Mouse (Mus musculus) heart, embryonic 14.5 days (tissue): ENCODE measurements around the gene Rxra. TPM values are rescaled to one million over a fixed set of nuclear protein-coding genes. Genes with fewer than 3 reads are reported as not detected.

Source experiments
- ATAC-seq: fragments of 200-750 bp; cut with Nextera tagmentation; 2 replicates; pipeline ENCODE4 v1.8.0; 2017; ENCODE audit warnings: low read depth, moderate TSS enrichment; ENCODE audit not compliant: insufficient number of reproducible peaks, insufficient read depth, low FRiP score
- H3K27ac ChIP-seq, 2 experiments: fragments of 200-500 bp in 1 of 2; fragments of 300-500 bp in 1 of 2; sonication (generic) in 1 of 2; replicated peaks in 1 of 2; 2 replicates each; pipeline ENCODE4 v1.5.1; 2012 to 2014; ENCODE audit warnings: low read depth in 2 of 2, low read length in 2 of 2, control low read depth in 1 of 2, mild to moderate bottlenecking in 1 of 2, mixed read lengths in 1 of 2; ENCODE audit not compliant: control insufficient read depth in 1 of 2, insufficient read depth in 1 of 2
- H3K27me3 ChIP-seq: fragments of 300-500 bp; sonication (generic); 2 replicates; pipeline ENCODE4 v1.6.1; 2014; ENCODE audit warnings: mild to moderate bottlenecking, low read length, control low read depth; ENCODE audit not compliant: control insufficient read depth, insufficient read depth
- H3K36me3 ChIP-seq: fragments of 300-500 bp; sonication (generic); 2 replicates; pipeline ENCODE4 v1.6.1; 2014; ENCODE audit warnings: mild to moderate bottlenecking, control low read depth, low read length, mixed read lengths; ENCODE audit not compliant: control insufficient read depth, insufficient read depth
- H3K4me1 ChIP-seq, 2 experiments: fragments of 200-500 bp in 1 of 2; fragments of 300-500 bp in 1 of 2; sonication (generic) in 1 of 2; 2 replicates each; pipeline ENCODE4 v1.6.1; 2012 to 2014; ENCODE audit warnings: low read length in 2 of 2, control low read depth in 1 of 2, mixed read lengths in 1 of 2; ENCODE audit not compliant: control insufficient read depth in 2 of 2, insufficient read depth in 2 of 2
- H3K4me2 ChIP-seq: fragments of 300-500 bp; sonication (generic); 2 replicates; pipeline ENCODE4 v1.6.1; 2014; ENCODE audit warnings: mild to moderate bottlenecking, low read length
- H3K4me3 ChIP-seq, 2 experiments: fragments of 200-500 bp in 1 of 2; fragments of 300-500 bp in 1 of 2; sonication (generic) in 1 of 2; 2 replicates each; pipeline ENCODE4 v1.5.1; 2012 to 2014; ENCODE audit warnings: low read length in 2 of 2, mild to moderate bottlenecking in 2 of 2, control low read depth in 1 of 2, low read depth in 1 of 2, moderate library complexity in 1 of 2; ENCODE audit not compliant: control insufficient read depth in 1 of 2, insufficient read depth in 1 of 2
- H3K9ac ChIP-seq: fragments of 300-500 bp; sonication (generic); 2 replicates; pipeline ENCODE4 v1.6.1; 2014; ENCODE audit warnings: mild to moderate bottlenecking, low read length
- H3K9me3 ChIP-seq: fragments of 300-500 bp; sonication (generic); 2 replicates; pipeline ENCODE4 v1.6.1; 2016; ENCODE audit warnings: low read length, control low read depth; ENCODE audit not compliant: control insufficient read depth
- WGBS: fragments of 180-500 bp; shearing (Covaris S2); extraction: QIAGEN DNeasy Blood & Tissue Kit; methylation state at CpG from one replicate; pipeline ENCODE4 v1.1.7; 2014; 5-methylcytosine and 5-hydroxymethylcytosine counted together
- polyA plus RNA-seq: library from polyadenylated mRNA; unstranded; fragments of >200 nt; fragmentation: Nextera tagmentation; extraction: Ambion mirVana; gene quantifications from 2 replicates; pipeline ENCODE4 v1.2.1, GENCODE M21; 2014

The Rxra gene
- polyA plus RNA-seq, 1 experiment from 2014 or later, result 5.2 TPM

- Histone ChIP-seq H3K27ac (no peak overlapping the region), H3K36me3 (no peaks in the 10 kb centered on the region), H3K4me1 (peaks cover 6 to 13% of the 10 kb centered on the region in 2 experiments; a peak in 2 of 4 replicates), H3K27me3 (no peaks in the 10 kb centered on the region), H3K4me3 (no peak overlapping the region), H3K9me3 (no peaks in the 10 kb centered on the region), H3K4me2 (no peak overlapping the region), H3K9ac (no peak overlapping the region)
- 68% methylated on average over 2 of the region's 2 CpGs for WGBS
- ATAC-seq, result no peak
Measured at GRCm38 (mm10) chr2:27777756-27778155, 101.5 kb downstream of the Rxra start.

GRCm38 (mm10) chr2:27778289-27778688 lies 102.0 kb downstream of the Rxra start:
- ATAC-seq, result no peak
- 65% methylated on average over 6 of the region's 6 CpGs for WGBS
- peaks cover 6 to 13% of the 10 kb centered on the region in 2 experiments; a peak in 1 of 4 replicates for H3K4me1 ChIP-seq
- H3K27me3 ChIP-seq, result no peaks in the 10 kb centered on the region
- H3K4me3 ChIP-seq, result no peak overlapping the region
- H3K27ac ChIP-seq, result no peak overlapping the region
- no peak overlapping the region for H3K4me2 ChIP-seq
- no peaks in the 10 kb centered on the region for H3K36me3 ChIP-seq
- no peaks in the 10 kb centered on the region for H3K9me3 ChIP-seq
- H3K9ac ChIP-seq, result no peak overlapping the region

- Histone ChIP-seq H3K9ac (no peak overlapping the region), H3K4me3 (no peak overlapping the region), H3K9me3 (no peaks in the 10 kb centered on the region), H3K27me3 (no peaks in the 10 kb centered on the region), H3K4me1 (peaks cover 0 to 11% of the 10 kb centered on the region in 2 experiments; a peak in 1 of 4 replicates), H3K36me3 (no peaks in the 10 kb centered on the region), H3K27ac (no peak overlapping the region), H3K4me2 (no peak overlapping the region)
- no peak for ATAC-seq
- WGBS, result 72% methylated on average over 9 of the region's 9 CpGs
Measured at GRCm38 (mm10) chr2:27779291-27779866, 103.1 kb downstream of the Rxra start.

GRCm38 (mm10) chr2:27780162-27780561 lies 103.9 kb downstream of the Rxra start:
- 89% methylated on average over 7 of the region's 7 CpGs for WGBS
- ATAC-seq, result no peak
- no peak overlapping the region for H3K9ac ChIP-seq
- H3K36me3 ChIP-seq, result no peaks in the 10 kb centered on the region
- no peaks in the 10 kb centered on the region for H3K9me3 ChIP-seq
- H3K27me3 ChIP-seq, result no peaks in the 10 kb centered on the region
- H3K27ac ChIP-seq, result no peak overlapping the region
- H3K4me2 ChIP-seq, result no peak overlapping the region
- peaks cover 0 to 7% of the 10 kb centered on the region in 2 experiments; a peak in 1 of 4 replicates for H3K4me1 ChIP-seq
- H3K4me3 ChIP-seq, result no peak overlapping the region

GRCm38 (mm10) chr2:27785363-27785762 lies 109.1 kb downstream of the Rxra start:
- no peak for ATAC-seq
- WGBS, result 85% methylated on average over 8 of the region's 8 CpGs
- Histone ChIP-seq H3K36me3 (no peaks in the 10 kb centered on the region), H3K9ac (no peak overlapping the region), H3K9me3 (no peaks in the 10 kb centered on the region), H3K27me3 (no peaks in the 10 kb centered on the region), H3K4me2 (no peak overlapping the region), H3K4me1 (no peaks in the 10 kb centered on the region), H3K27ac (no peak overlapping the region), H3K4me3 (no peak overlapping the region)

- WGBS, result 76% methylated on average over 6 of the region's 6 CpGs
- H3K9me3 ChIP-seq, result no peaks in the 10 kb centered on the region
- no peak overlapping the region for H3K27ac ChIP-seq
- ATAC-seq, result no peak
- no peaks in the 10 kb centered on the region for H3K36me3 ChIP-seq
- no peak overlapping the region for H3K4me2 ChIP-seq
- H3K9ac ChIP-seq, result no peak overlapping the region
- H3K4me1 ChIP-seq, result no peaks in the 10 kb centered on the region
- H3K27me3 ChIP-seq, result no peaks in the 10 kb centered on the region
- H3K4me3 ChIP-seq, result no peak overlapping the region
Measured at GRCm38 (mm10) chr2:27785973-27786417, 109.8 kb downstream of the Rxra start.

- H3K9me3 ChIP-seq, result no peaks in the 10 kb centered on the region
- no peak for ATAC-seq
- no peaks in the 10 kb centered on the region for H3K4me1 ChIP-seq
- WGBS, result 82% methylated on average over 4 of the region's 4 CpGs
- H3K36me3 ChIP-seq, result no peaks in the 10 kb centered on the region
- H3K4me2 ChIP-seq, result no peak overlapping the region
- H3K27me3 ChIP-seq, result no peaks in the 10 kb centered on the region
- no peak overlapping the region for H3K27ac ChIP-seq
- no peak overlapping the region for H3K4me3 ChIP-seq
- H3K9ac ChIP-seq, result no peak overlapping the region
Measured at GRCm38 (mm10) chr2:27791571-27791970, 115.3 kb downstream of the Rxra start.

GRCm38 (mm10) chr2:27799018-27799417 lies 122.8 kb downstream of the Rxra start:
- ATAC-seq, result no peak
- WGBS, result 8% methylated on average over 4 of the region's 4 CpGs
- no peak overlapping the region for H3K9ac ChIP-seq

More at GRCm38 (mm10) chr2:27799018-27799417, 122.8 kb downstream of the Rxra start:
- Histone ChIP-seq H3K4me1 (peaks cover 18 to 19% of the 10 kb centered on the region in 2 experiments), H3K4me2 (no peak overlapping the region), H3K9me3 (no peaks in the 10 kb centered on the region), H3K4me3 (no peak overlapping the region), H3K27ac (peak overlapping the region; percentile 65 to 68), H3K36me3 (no peaks in the 10 kb centered on the region), H3K27me3 (no peaks in the 10 kb centered on the region)
